21 mouse cellular contexts compared by ENCODE assay signal in the genomic region with DNA sequence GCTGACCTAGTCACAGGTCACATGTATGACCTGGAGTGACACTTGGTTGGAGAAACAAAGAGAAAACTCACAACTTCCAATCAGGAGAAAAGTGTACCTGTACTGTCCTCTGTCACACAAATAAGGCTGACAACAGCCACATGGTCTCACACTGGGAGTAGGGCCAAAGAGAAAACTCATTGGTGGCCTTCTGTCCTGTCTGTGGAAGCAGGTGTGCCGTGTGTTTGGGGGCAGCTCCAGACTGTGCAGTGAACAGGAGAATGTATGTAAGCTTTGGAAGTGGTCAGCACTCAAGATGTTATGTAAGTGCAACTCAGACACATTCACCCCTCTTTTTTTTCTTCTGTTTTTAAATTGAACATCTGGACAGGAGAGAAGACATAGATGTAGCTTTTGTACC.
DNase-seq lines count a peak whose midpoint lies in the region; ATAC-seq and TF ChIP-seq lines count a peak whose summit lies in the region.
"Had no signal": no experiment of that assay in that cellular context is flagged by ENCODE, and none has a peak within 500 bp of the region (broad histone marks: within the 10 kb centered on the region; RNA-seq: fewer than 3 reads in every experiment).

No protein-coding gene starts in this region.

- no peaks in the 10 kb centered on the region for H3K9me3 ChIP-seq in liver, embryonic 12.5 days (replicated peaks)
- H3K9me3 ChIP-seq in liver, embryonic 16.5 days (replicated peaks; ENCODE audit: control insufficient read depth, low read length): no peaks in the 10 kb centered on the region
- no peaks in the 10 kb centered on the region for H3K9me3 ChIP-seq in liver, postnatal 0 days (ENCODE audit: low read length)

- no peaks in the 10 kb centered on the region for H3K27me3 ChIP-seq in cerebellum, adult 2 months (ENCODE audit: control insufficient read depth, insufficient read depth, low read length)
- H3K27me3 ChIP-seq in liver, adult 2 months (ENCODE audit: control insufficient read depth, insufficient read depth, low read length): no peaks in the 10 kb centered on the region
- no peaks in the 10 kb centered on the region for H3K27me3 ChIP-seq in liver, embryonic 12.5 days (replicated peaks)
- H3K27me3 ChIP-seq in liver, embryonic 16.5 days (ENCODE audit: control insufficient read depth, insufficient read depth, low read depth, low read length): no peaks in the 10 kb centered on the region
- H3K27me3 ChIP-seq in liver, postnatal 0 days (ENCODE audit: insufficient read depth, low read length): no peaks in the 10 kb centered on the region
- H3K27me3 ChIP-seq: Patski had no signal

- ATAC-seq in liver, embryonic 12.5 days: no peak
- peak; percentile 9; the same call in 1 of the 2 replicates for ATAC-seq in liver, embryonic 16.5 days (ENCODE audit: low read depth)
- no peak; the same call in 1 of the 2 replicates for ATAC-seq in liver, postnatal 0 days
- ATAC-seq: activated CD4-positive, CD25-positive, alpha-beta regulatory T cell, adult 4 months; CD4-positive, CD25-positive, alpha-beta regulatory T cell, adult 4 months; Patski had no signal

- no peak overlapping the region for H3K9ac ChIP-seq in liver, adult 2 months (ENCODE audit: low read depth, low read length)
- H3K9ac ChIP-seq in liver, embryonic 12.5 days: no peak overlapping the region
- H3K9ac ChIP-seq in liver, embryonic 16.5 days (ENCODE audit: low read depth, low read length): no peak overlapping the region
- H3K9ac ChIP-seq in liver, postnatal 0 days (replicated peaks): no peak overlapping the region

- TF ChIP-seq EP300 in liver, postnatal 0 days (IDR thresholded peaks at IDR 0.05; ENCODE audit: low read depth): no peak

- peaks cover 4% of the 10 kb centered on the region; the same call in 1 of the 2 replicates for H3K36me3 ChIP-seq in liver, adult 2 months (ENCODE audit: control insufficient read depth, insufficient read depth, low read length)
- H3K36me3 ChIP-seq in liver, embryonic 12.5 days: no peaks in the 10 kb centered on the region
- H3K36me3 ChIP-seq in liver, embryonic 16.5 days (ENCODE audit: control insufficient read depth, insufficient read depth): no peaks in the 10 kb centered on the region
- H3K36me3 ChIP-seq in liver, postnatal 0 days (replicated peaks; ENCODE audit: insufficient read depth, low read length): no peaks in the 10 kb centered on the region
- H3K36me3 ChIP-seq: G1E had no signal

- no peak overlapping the region for H3K4me3 ChIP-seq in cerebellum, adult 2 months (replicated peaks; ENCODE audit: insufficient read depth, low read depth, low read length)
- no peak overlapping the region for H3K4me3 ChIP-seq in liver, adult 2 months (ENCODE audit: insufficient read depth, low read depth, low read length)
- no peak overlapping the region for H3K4me3 ChIP-seq in liver, embryonic 12.5 days
- H3K4me3 ChIP-seq in liver, embryonic 16.5 days (ENCODE audit: low read depth, low read length): no peak overlapping the region
- no peak overlapping the region for H3K4me3 ChIP-seq in liver, postnatal 0 days (ENCODE audit: low read depth, low read length)

- no peak overlapping the region for H3K27ac ChIP-seq in cerebellum, adult 2 months (ENCODE audit: insufficient read depth, low read length)
- H3K27ac ChIP-seq in liver, adult 2 months (replicated peaks; ENCODE audit: insufficient read depth, low read depth, low read length): no peak overlapping the region
- H3K27ac ChIP-seq in liver, embryonic 12.5 days: no peak overlapping the region
- no peak overlapping the region for H3K27ac ChIP-seq in liver, embryonic 16.5 days (ENCODE audit: low read length)
- H3K27ac ChIP-seq in liver, postnatal 0 days (ENCODE audit: low read depth): no peak overlapping the region

- WGBS in cerebellum, adult 2 months: 10% methylated on average over 1 of the region's 1 CpGs
- 40% methylated on average over 1 of the region's 1 CpGs for WGBS in liver, adult 2 months
- WGBS in liver, embryonic 12.5 days (ENCODE audit: insufficient replicate concordance): 49% methylated on average over 1 of the region's 1 CpGs
- 20% methylated on average over 1 of the region's 1 CpGs for WGBS in liver, embryonic 16.5 days (ENCODE audit: insufficient replicate concordance)
- 63% methylated on average over 1 of the region's 1 CpGs for WGBS in liver, postnatal 0 days (ENCODE audit: insufficient replicate concordance)

- H3K4me1 ChIP-seq in cerebellum, adult 2 months (ENCODE audit: control insufficient read depth, insufficient read depth, low read length): peaks cover 40% of the 10 kb centered on the region
- H3K4me1 ChIP-seq in liver, adult 2 months (ENCODE audit: control insufficient read depth, insufficient read depth, low read length): no peaks in the 10 kb centered on the region
- peaks cover 8% of the 10 kb centered on the region; the same call in 1 of the 2 replicates for H3K4me1 ChIP-seq in liver, embryonic 12.5 days
- no peaks in the 10 kb centered on the region; the same call in 1 of the 2 replicates for H3K4me1 ChIP-seq in liver, embryonic 16.5 days (ENCODE audit: control insufficient read depth, low read depth, low read length)
- H3K4me1 ChIP-seq in liver, postnatal 0 days (ENCODE audit: insufficient read depth): no peaks in the 10 kb centered on the region; the same call in 1 of the 2 replicates

- TF ChIP-seq CTCF in cerebellum, adult 2 months (IDR thresholded peaks at IDR 0.05; ENCODE audit: borderline replicate concordance, insufficient read depth, low read depth, low read length): no peak
- no peak for TF ChIP-seq CTCF in liver, adult 2 months (IDR thresholded peaks at IDR 0.05; ENCODE audit: low read depth, low read length)
- TF ChIP-seq CTCF in liver, postnatal 0 days (IDR thresholded peaks at IDR 0.05; ENCODE audit: low read depth): no peak

- H3K4me2 ChIP-seq in liver, embryonic 12.5 days: no peak overlapping the region
- H3K4me2 ChIP-seq in liver, embryonic 16.5 days (ENCODE audit: low read depth, low read length): no peak overlapping the region
- no peak overlapping the region for H3K4me2 ChIP-seq in liver, postnatal 0 days (ENCODE audit: low read depth, low read length)

- H3K79me2 ChIP-seq in liver, adult 2 months (ENCODE audit: control insufficient read depth, insufficient read depth, low read length): 0 out of 2 replicates have a peak, but pooled peaks cover 3% of the 10 kb centered on the region

- no peak for TF ChIP-seq POLR2A in cerebellum, adult 2 months (IDR thresholded peaks at IDR 0.05; ENCODE audit: borderline replicate concordance, insufficient read depth, low read length)
- no peak for TF ChIP-seq POLR2A in liver, adult 2 months (IDR thresholded peaks at IDR 0.05; ENCODE audit: extremely low read depth, insufficient read depth, low read length)

- DNase-seq in cerebellum, adult 2 months: peak; percentile 24 to 58
- no peak for DNase-seq in cerebellum, adult 8-10 months
- DNase-seq in liver, adult 2 months (ENCODE audit: extremely low read depth, low read depth, low spot score): peak; percentile 43
- DNase-seq in liver, postnatal 0 days: no peak
- DNase-seq in brain, adult 2 months (ENCODE audit: low read depth, low spot score): peak; percentile 57
- no peak for DNase-seq in thymus, adult 18-20 months
- DNase-seq: adrenal gland, adult 2 months; adrenal gland, adult 8-10 months; adrenal gland, postnatal 10 days; adrenal gland, postnatal 14 days; adrenal gland, postnatal 25 days; adrenal gland, postnatal 36 days; B cell, adult 2 months; cerebellum, adult 11 months; cerebellum, adult 11-12 months had no signal

Comparison
In these comparisons a context has a peak if more than half of its experiments do, and no peak if none do; other contexts are left out.
1. DNase-seq: peak in cerebellum, adult 2 months (2 of 2), liver, adult 2 months (single experiment) and brain, adult 2 months (single experiment); none in cerebellum, adult 8-10 months (single experiment), liver, postnatal 0 days (single experiment) and thymus, adult 18-20 months (0 of 2).